Mouse (Mus musculus): ENCODE data around the gene Gm13889.

Gm13889 gene

GRCm38 (mm10) chr2:93957785-93958175 is 779 bp upstream of the Gm13889 start:
- no peak for DNase-seq

GRCm38 (mm10) chr2:93956331-93956801 is 635 bp downstream of the Gm13889 start:
- DNase-seq, result peak; percentile 60 to 71

- no peak for DNase-seq
Observed at GRCm38 (mm10) chr2:93955886-93956285, 1.1 kb downstream of the Gm13889 start.

GRCm38 (mm10) chr2:93954781-93955578 is 2.0 kb downstream of the Gm13889 start:
- DNase-seq, result peak; percentile 62 to 65

GRCm38 (mm10) chr2:93953726-93954125 is 3.3 kb downstream of the Gm13889 start:
- DNase-seq, result no peak

- DNase-seq, result no peak
Observed at GRCm38 (mm10) chr2:93946976-93947375, 10.0 kb downstream of the Gm13889 start.

GRCm38 (mm10) chr2:93944855-93945254 is 12.1 kb downstream of the Gm13889 start:
- no peak for DNase-seq

GRCm38 (mm10) chr2:93944099-93944498 is 12.9 kb downstream of the Gm13889 start:
- DNase-seq, result no peak

- DNase-seq, result no peak
Observed at GRCm38 (mm10) chr2:93941670-93942069, 15.3 kb downstream of the Gm13889 start.

GRCm38 (mm10) chr2:93938534-93938933 is 18.5 kb downstream of the Gm13889 start:
- DNase-seq, result no peak

GRCm38 (mm10) chr2:93928866-93929265 is 28.1 kb downstream of the Gm13889 start:
- DNase-seq, result no peak

GRCm38 (mm10) chr2:93927701-93928437 is 29.1 kb downstream of the Gm13889 start:
- DNase-seq, result no peak

GRCm38 (mm10) chr2:93926141-93926540 is 30.9 kb downstream of the Gm13889 start:
- DNase-seq, result no peak

GRCm38 (mm10) chr2:93919093-93919492 is 37.9 kb downstream of the Gm13889 start:
- no peak for DNase-seq

GRCm38 (mm10) chr2:93913552-93913951 is 43.4 kb downstream of the Gm13889 start:
- DNase-seq, result no peak

GRCm38 (mm10) chr2:93911942-93912341 is 45.1 kb downstream of the Gm13889 start:
- peak; percentile 68 to 70 for DNase-seq

GRCm38 (mm10) chr2:93909716-93910115 is 47.3 kb downstream of the Gm13889 start:
- no peak for DNase-seq

GRCm38 (mm10) chr2:93907519-93908294 is 49.3 kb downstream of the Gm13889 start:
- DNase-seq, result no peak

GRCm38 (mm10) chr2:93906316-93906715 is 50.7 kb downstream of the Gm13889 start:
- no peak for DNase-seq

Measured in cerebellum, postnatal 36 days (tissue).